Mouse (Mus musculus): ENCODE measurements around the gene Mia2. TPM values are rescaled to one million over a fixed set of nuclear protein-coding genes. Genes with fewer than 3 reads are reported as not detected.

Gene Mia2
- total and polyA plus RNA-seq, 2 experiments from 2014 or later, result 21.6 to 34.2 TPM

DNA sequence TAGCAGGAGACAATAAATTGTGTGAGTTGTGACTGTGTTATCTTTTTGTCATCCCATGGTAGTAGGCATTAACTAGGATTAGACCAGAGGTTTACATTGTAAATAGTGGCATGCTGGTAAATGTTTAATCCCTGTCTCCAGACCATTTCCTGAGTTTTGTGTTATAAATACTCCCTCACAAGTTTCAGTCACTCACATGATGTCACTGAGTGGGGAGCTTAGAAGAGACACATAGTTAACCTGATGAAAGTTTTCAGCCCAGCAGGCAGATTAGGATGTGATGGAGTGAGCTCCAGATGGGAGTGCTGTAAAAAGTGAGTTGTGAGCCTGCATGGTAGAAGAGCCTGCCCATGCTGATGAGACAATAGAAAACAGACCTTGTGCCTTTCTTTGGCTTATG, 49.5 kb downstream of the Mia2 start:
- Histone ChIP-seq H3K9ac (replicated peaks; ENCODE audit: low read length, poor library complexity, severe bottlenecking) (no peak overlapping the region), H3K4me3 (ENCODE audit: low read depth, low read length) (no peak overlapping the region), H3K27ac (ENCODE audit: low read depth, low read length) (no peak overlapping the region), H3K4me1 (ENCODE audit: insufficient read depth, low read length) (no peaks in the 10 kb centered on the region), H3K36me3 (ENCODE audit: insufficient read depth, low read length) (peaks cover 39% of the 10 kb centered on the region), H3K27me3 (ENCODE audit: insufficient read depth, low read length) (no peaks in the 10 kb centered on the region), H3K9me3 (ENCODE audit: low read length) (no peaks in the 10 kb centered on the region), H3K4me2 (ENCODE audit: low read depth, low read length, poor library complexity, severe bottlenecking) (no peak overlapping the region)
- ATAC-seq (ENCODE audit: low FRiP score) (no peak), DNase-seq (ENCODE audit: low spot score) (no peak)
- no peak for TF ChIP-seq CTCF (IDR thresholded peaks at IDR 0.05)

DNA sequence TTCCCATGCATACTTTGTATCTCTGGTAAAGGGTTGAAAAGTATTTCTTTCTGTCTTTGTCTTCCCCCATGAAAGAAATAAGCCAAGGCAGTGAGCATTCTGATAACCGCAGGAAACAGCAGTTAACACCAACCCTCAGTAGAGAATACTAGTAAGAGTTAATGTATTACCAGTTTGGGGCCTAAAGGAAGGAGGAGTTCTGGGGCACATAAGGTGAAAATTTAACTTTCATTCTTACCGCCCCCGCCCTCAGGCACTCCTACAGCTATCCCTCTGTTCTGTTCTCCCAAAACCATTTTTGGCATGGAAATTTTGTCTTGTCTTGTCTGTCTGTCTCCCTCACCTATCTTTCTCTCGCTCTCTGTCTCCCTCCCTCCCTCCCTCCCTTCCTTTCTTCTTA, 54.1 kb downstream of the Mia2 start:
- TF ChIP-seq CTCF (IDR thresholded peaks at IDR 0.05), result no peak
- 96% methylated on average over 4 of the region's 4 CpGs for WGBS
- no peak for DNase-seq (ENCODE audit: low spot score)

DNA sequence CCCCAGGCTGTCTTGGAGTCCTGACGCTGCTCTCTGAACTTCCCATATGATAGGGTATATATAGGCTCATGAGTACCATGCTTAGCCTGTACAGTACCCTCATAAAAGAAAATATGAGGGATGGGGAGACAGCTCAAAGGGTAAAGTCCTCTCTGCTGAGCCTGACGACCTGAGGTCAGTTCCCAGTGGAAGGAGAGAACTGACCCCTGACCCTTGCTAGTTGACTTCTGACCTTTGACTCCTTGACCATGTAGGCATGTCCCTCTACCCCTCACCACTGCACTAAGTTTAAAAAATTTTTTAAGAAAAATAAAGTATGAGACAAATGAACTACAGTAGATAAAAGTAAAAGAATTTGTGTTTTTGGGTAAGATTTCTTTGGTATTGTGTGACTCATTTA, 65.5 kb downstream of the Mia2 start:
- no peak for TF ChIP-seq CTCF (IDR thresholded peaks at IDR 0.05)
- no peaks in the 10 kb centered on the region for H3K4me1 ChIP-seq (ENCODE audit: insufficient read depth, low read length)
- peaks cover 31% of the 10 kb centered on the region; the same call in 1 of the 2 replicates for H3K36me3 ChIP-seq (ENCODE audit: insufficient read depth, low read length)
- H3K27me3 ChIP-seq (ENCODE audit: insufficient read depth, low read length), result no peaks in the 10 kb centered on the region
- H3K27ac ChIP-seq (ENCODE audit: low read depth, low read length), result no peak overlapping the region
- WGBS, result 53% methylated on average over 2 of the region's 2 CpGs
- no peak for ATAC-seq (ENCODE audit: low FRiP score)
- H3K4me2 ChIP-seq (ENCODE audit: low read depth, low read length, poor library complexity, severe bottlenecking), result no peak overlapping the region
- no peaks in the 10 kb centered on the region for H3K9me3 ChIP-seq (ENCODE audit: low read length)
- no peak overlapping the region for H3K9ac ChIP-seq (replicated peaks; ENCODE audit: low read length, poor library complexity, severe bottlenecking)
- H3K4me3 ChIP-seq (ENCODE audit: low read depth, low read length), result no peak overlapping the region
- no peak for DNase-seq (ENCODE audit: low spot score)

More for the DNA sequence above, 54.1 kb downstream of the Mia2 start:
- Histone ChIP-seq H3K9me3 (ENCODE audit: low read length) (no peaks in the 10 kb centered on the region), H3K27me3 (ENCODE audit: insufficient read depth, low read length) (no peaks in the 10 kb centered on the region), H3K4me1 (ENCODE audit: insufficient read depth, low read length) (no peaks in the 10 kb centered on the region), H3K4me3 (ENCODE audit: low read depth, low read length) (no peak overlapping the region), H3K9ac (replicated peaks; ENCODE audit: low read length, poor library complexity, severe bottlenecking) (no peak overlapping the region), H3K4me2 (ENCODE audit: low read depth, low read length, poor library complexity, severe bottlenecking) (no peak overlapping the region), H3K36me3 (ENCODE audit: insufficient read depth, low read length) (peaks cover 27% of the 10 kb centered on the region), H3K27ac (ENCODE audit: low read depth, low read length) (no peak overlapping the region)
- ATAC-seq (ENCODE audit: low FRiP score), result no peak

DNA sequence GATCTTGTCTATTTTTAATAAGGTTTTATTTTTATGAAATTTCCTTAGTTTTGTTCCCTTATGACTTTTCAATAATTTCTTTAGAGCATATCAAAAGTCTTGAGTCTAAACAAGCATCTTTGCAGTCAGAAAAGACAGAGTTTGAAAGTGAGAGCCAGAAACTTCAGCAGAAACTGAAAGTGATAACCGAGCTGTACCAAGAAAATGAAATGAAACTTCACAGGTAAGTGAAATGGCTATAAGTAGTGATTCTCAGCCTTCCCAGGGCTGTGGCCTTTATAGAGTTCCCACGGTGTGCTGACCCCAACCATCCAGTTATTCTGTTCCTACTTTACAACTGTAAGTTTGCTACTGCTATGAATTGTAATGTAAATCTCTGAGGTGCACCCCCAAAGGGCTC, 67.2 kb downstream of the Mia2 start:
- DNase-seq (ENCODE audit: low spot score), result no peak
- H3K27me3 ChIP-seq (ENCODE audit: insufficient read depth, low read length), result no peaks in the 10 kb centered on the region
- 95% methylated on average over 2 of the region's 2 CpGs for WGBS
- no peaks in the 10 kb centered on the region for H3K9me3 ChIP-seq (ENCODE audit: low read length)
- peaks cover 26% of the 10 kb centered on the region; the same call in 1 of the 2 replicates for H3K36me3 ChIP-seq (ENCODE audit: insufficient read depth, low read length)
- H3K27ac ChIP-seq (ENCODE audit: low read depth, low read length), result no peak overlapping the region
- TF ChIP-seq CTCF (IDR thresholded peaks at IDR 0.05), result no peak
- no peak overlapping the region for H3K4me2 ChIP-seq (ENCODE audit: low read depth, low read length, poor library complexity, severe bottlenecking)
- no peak for ATAC-seq (ENCODE audit: low FRiP score)
- no peaks in the 10 kb centered on the region for H3K4me1 ChIP-seq (ENCODE audit: insufficient read depth, low read length)
- no peak overlapping the region for H3K9ac ChIP-seq (replicated peaks; ENCODE audit: low read length, poor library complexity, severe bottlenecking)
- no peak overlapping the region for H3K4me3 ChIP-seq (ENCODE audit: low read depth, low read length)

DNA sequence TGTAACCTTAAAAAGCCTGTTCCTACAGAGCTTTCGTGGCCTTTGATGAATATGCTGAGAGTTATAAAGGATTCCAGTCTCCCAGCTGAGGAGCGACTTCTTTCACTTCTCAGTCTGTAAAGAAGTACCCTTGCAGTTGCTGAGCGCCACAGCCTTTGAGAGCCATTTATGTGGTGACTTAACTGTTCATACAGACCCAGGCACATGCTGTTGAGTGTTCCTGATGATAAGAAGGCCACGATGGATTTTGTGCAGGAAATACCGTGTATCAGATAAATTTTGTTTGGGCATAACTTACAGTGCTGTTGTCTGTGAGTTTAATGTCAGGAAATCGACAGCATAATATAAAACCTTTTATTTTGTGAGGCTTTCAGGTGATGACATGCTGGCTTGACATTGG, 68.9 kb downstream of the Mia2 start:
- ATAC-seq (ENCODE audit: low FRiP score), result no peak
- Histone ChIP-seq H3K36me3 (ENCODE audit: insufficient read depth, low read length) (peaks cover 20% of the 10 kb centered on the region; the same call in 1 of the 2 replicates), H3K27me3 (ENCODE audit: insufficient read depth, low read length) (no peaks in the 10 kb centered on the region), H3K27ac (ENCODE audit: low read depth, low read length) (no peak overlapping the region), H3K4me3 (ENCODE audit: low read depth, low read length) (no peak overlapping the region), H3K4me1 (ENCODE audit: insufficient read depth, low read length) (no peaks in the 10 kb centered on the region), H3K9me3 (ENCODE audit: low read length) (no peaks in the 10 kb centered on the region), H3K9ac (replicated peaks; ENCODE audit: low read length, poor library complexity, severe bottlenecking) (no peak overlapping the region), H3K4me2 (ENCODE audit: low read depth, low read length, poor library complexity, severe bottlenecking) (no peak overlapping the region)
- no peak for DNase-seq (ENCODE audit: low spot score)
- 92% methylated on average over 6 of the region's 6 CpGs for WGBS
- TF ChIP-seq CTCF (IDR thresholded peaks at IDR 0.05), result no peak

DNA sequence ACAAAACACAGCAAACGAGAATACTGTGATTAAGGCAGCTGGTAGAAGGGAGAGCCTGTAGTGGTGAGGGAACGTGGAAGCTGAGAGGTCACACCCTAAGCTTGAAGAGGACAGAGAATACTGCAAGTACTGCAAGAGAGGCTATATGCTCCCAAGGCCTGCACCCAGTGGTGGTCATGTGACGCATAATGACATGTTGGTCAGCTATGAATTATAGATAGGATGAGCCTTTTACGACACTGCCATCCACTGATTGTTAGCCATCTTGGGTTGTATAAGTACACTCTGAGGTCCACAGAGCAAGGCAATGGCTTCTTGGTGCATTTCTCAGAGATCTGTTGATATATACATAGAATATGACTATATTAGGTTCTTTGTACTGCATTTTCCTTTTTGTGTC, 71.0 kb downstream of the Mia2 start:
- 93% methylated on average over 4 of the region's 4 CpGs for WGBS
- Histone ChIP-seq H3K9me3 (ENCODE audit: low read length) (no peaks in the 10 kb centered on the region), H3K4me3 (ENCODE audit: low read depth, low read length) (no peak overlapping the region), H3K27me3 (ENCODE audit: insufficient read depth, low read length) (no peaks in the 10 kb centered on the region), H3K4me1 (ENCODE audit: insufficient read depth, low read length) (no peaks in the 10 kb centered on the region), H3K27ac (ENCODE audit: low read depth, low read length) (no peak overlapping the region), H3K36me3 (ENCODE audit: insufficient read depth, low read length) (peaks cover 24% of the 10 kb centered on the region), H3K4me2 (ENCODE audit: low read depth, low read length, poor library complexity, severe bottlenecking) (no peak overlapping the region), H3K9ac (replicated peaks; ENCODE audit: low read length, poor library complexity, severe bottlenecking) (no peak overlapping the region)
- no peak for ATAC-seq (ENCODE audit: low FRiP score)
- TF ChIP-seq CTCF (IDR thresholded peaks at IDR 0.05), result no peak
- no peak for DNase-seq (ENCODE audit: low spot score)

Measured in midbrain, postnatal 0 days (tissue).